Mouse (Mus musculus) forebrain, embryonic 14.5 days (tissue): Measurements from ENCODE around the gene Cbx6. TPM values are rescaled to one million over a fixed set of nuclear protein-coding genes. Genes with fewer than 3 reads are reported as not detected.

Experiments
- ATAC-seq: fragments of 200-750 bp; cut with Nextera tagmentation; 2 replicates; pipeline ENCODE4 v1.8.0; 2017; ENCODE audit warnings: mild to moderate bottlenecking, moderate library complexity
- DNase-seq: peaks from one replicate; pipeline ENCODE4 v3.0.0-alpha.2; 2015; ENCODE audit warnings: low spot score
- H3K27ac ChIP-seq: fragments of 300-500 bp; sonication (generic); 2 replicates; pipeline ENCODE4 v1.5.1; 2014; ENCODE audit warnings: low read depth, mild to moderate bottlenecking, control low read depth, low read length, moderate library complexity
- H3K27me3 ChIP-seq: fragments of 300-500 bp; sonication (generic); replicated peaks from 2 replicates; pipeline ENCODE4 v1.6.1; 2014; ENCODE audit warnings: low read length, control low read depth, mixed read lengths; ENCODE audit not compliant: control insufficient read depth, insufficient read depth
- H3K36me3 ChIP-seq: fragments of 300-500 bp; sonication (generic); 2 replicates; pipeline ENCODE4 v1.6.1; 2014; ENCODE audit warnings: low read length, control low read depth; ENCODE audit not compliant: control insufficient read depth, insufficient read depth
- H3K4me1 ChIP-seq: fragments of 300-500 bp; sonication (generic); 2 replicates; pipeline ENCODE4 v1.6.1; 2014; ENCODE audit warnings: antibody characterized with exemption, low read length, control low read depth; ENCODE audit not compliant: control insufficient read depth, insufficient read depth
- H3K4me2 ChIP-seq: fragments of 300-500 bp; sonication (generic); 2 replicates; pipeline ENCODE4 v1.6.1; 2014; ENCODE audit warnings: mild to moderate bottlenecking, control low read depth, low read length
- H3K4me3 ChIP-seq: fragments of 300-500 bp; sonication (generic); 2 replicates; pipeline ENCODE4 v1.5.1; 2014; ENCODE audit warnings: low read depth, low read length, control low read depth
- H3K9ac ChIP-seq: fragments of 300-500 bp; sonication (generic); 2 replicates; pipeline ENCODE4 v1.6.1; 2014; ENCODE audit warnings: mild to moderate bottlenecking, low read length, control low read depth, moderate library complexity
- H3K9me3 ChIP-seq: fragments of 300-500 bp; sonication (generic); replicated peaks from 2 replicates; pipeline ENCODE4 v1.6.1; 2016; ENCODE audit warnings: low read length, control low read depth, mixed read lengths; ENCODE audit not compliant: control insufficient read depth
- WGBS: fragments of 180-500 bp; shearing (Covaris S2); extraction: QIAGEN DNeasy Blood & Tissue Kit; methylation state at CpG from one replicate; pipeline ENCODE4 v1.1.7; 2014; 5-methylcytosine and 5-hydroxymethylcytosine counted together
- polyA plus RNA-seq: library from polyadenylated mRNA; unstranded; fragments of >200 nt; fragmentation: Nextera tagmentation; extraction: Ambion mirVana; gene quantifications from 2 replicates; pipeline ENCODE4 v1.2.1, GENCODE M21; 2014

Gene Cbx6
- polyA plus RNA-seq, 1 experiment from 2014 or later, result 18.1 TPM

- ATAC-seq, result no peak
- no peak for DNase-seq
- 83% methylated on average over 6 of the region's 6 CpGs for WGBS
- Histone ChIP-seq H3K9ac (no peak overlapping the region), H3K36me3 (no peaks in the 10 kb centered on the region), H3K27ac (no peak overlapping the region), H3K4me2 (no peak overlapping the region), H3K4me3 (no peak overlapping the region), H3K9me3 (no peaks in the 10 kb centered on the region), H3K4me1 (no peaks in the 10 kb centered on the region; the same call in 1 of the 2 replicates), H3K27me3 (no peaks in the 10 kb centered on the region; the same call in 1 of the 2 replicates)
Observed at GRCm38 (mm10) chr15:79790905-79791304, 43.6 kb downstream of the Cbx6 start.

GRCm38 (mm10) chr15:79790111-79790510 lies 44.4 kb downstream of the Cbx6 start:
- no peak for ATAC-seq
- H3K27me3 ChIP-seq, result no peaks in the 10 kb centered on the region; the same call in 1 of the 2 replicates
- no peaks in the 10 kb centered on the region for H3K9me3 ChIP-seq
- no peaks in the 10 kb centered on the region; the same call in 1 of the 2 replicates for H3K4me1 ChIP-seq
- no peak overlapping the region for H3K9ac ChIP-seq
- no peaks in the 10 kb centered on the region for H3K36me3 ChIP-seq
- H3K27ac ChIP-seq, result no peak overlapping the region
- no peak overlapping the region for H3K4me2 ChIP-seq
- WGBS, result 61% methylated on average over 8 of the region's 8 CpGs
- no peak for DNase-seq
- H3K4me3 ChIP-seq, result no peak overlapping the region

GRCm38 (mm10) chr15:79787815-79788214 lies 46.7 kb downstream of the Cbx6 start:
- Histone ChIP-seq H3K9ac (no peak overlapping the region), H3K4me2 (no peak overlapping the region), H3K9me3 (no peaks in the 10 kb centered on the region), H3K27me3 (no peaks in the 10 kb centered on the region; the same call in 1 of the 2 replicates), H3K4me1 (no peaks in the 10 kb centered on the region; the same call in 1 of the 2 replicates), H3K27ac (no peak overlapping the region), H3K4me3 (no peak overlapping the region), H3K36me3 (no peaks in the 10 kb centered on the region)
- ATAC-seq, result no peak
- DNase-seq, result no peak
- WGBS, result 46% methylated on average over 8 of the region's 8 CpGs

- no peaks in the 10 kb centered on the region for H3K27me3 ChIP-seq
- H3K4me3 ChIP-seq, result no peak overlapping the region
- H3K9me3 ChIP-seq, result no peaks in the 10 kb centered on the region
- no peak overlapping the region for H3K4me2 ChIP-seq
- H3K36me3 ChIP-seq, result no peaks in the 10 kb centered on the region
- WGBS, result 74% methylated on average over 1 of the region's 1 CpGs
- H3K4me1 ChIP-seq, result no peaks in the 10 kb centered on the region; the same call in 1 of the 2 replicates
- H3K9ac ChIP-seq, result no peak overlapping the region
- ATAC-seq, result no peak
- no peak for DNase-seq
- no peak overlapping the region for H3K27ac ChIP-seq
Observed at GRCm38 (mm10) chr15:79785056-79785455, 49.4 kb downstream of the Cbx6 start.

- Histone ChIP-seq H3K4me3 (no peak within 1 kb of the TSS), H3K9ac (no peak within 1 kb of the TSS), H3K36me3 (no peaks in the 10 kb centered on the region), H3K27ac (no peak within 1 kb of the TSS), H3K4me2 (no peak within 1 kb of the TSS), H3K27me3 (no peaks in the 10 kb centered on the region), H3K4me1 (peaks cover 12% of the 10 kb centered on the region), H3K9me3 (no peaks in the 10 kb centered on the region)
- DNase-seq, result no peak
- no peak for ATAC-seq
Observed at GRCm38 (mm10) chr15:79777749-79778148, 56.7 kb downstream of the Cbx6 start, which contains the start of gene Dnal4. TSS of gene Dnal4 (minus strand) at chr15:79777849.

- H3K36me3 ChIP-seq, result no peaks in the 10 kb centered on the region
- H3K4me2 ChIP-seq, result no peak overlapping the region
- H3K4me1 ChIP-seq, result peaks cover 15% of the 10 kb centered on the region
- ATAC-seq (no peak), DNase-seq (no peak)
- H3K27ac ChIP-seq, result no peak overlapping the region
- no peaks in the 10 kb centered on the region for H3K27me3 ChIP-seq
- H3K9ac ChIP-seq, result no peak overlapping the region
- no peak overlapping the region for H3K4me3 ChIP-seq
- no peaks in the 10 kb centered on the region for H3K9me3 ChIP-seq
- WGBS, result 70% methylated on average over 7 of the region's 7 CpGs
Observed at GRCm38 (mm10) chr15:79775662-79776061, 58.8 kb downstream of the Cbx6 start.

- Histone ChIP-seq H3K4me1 (peaks cover 15% of the 10 kb centered on the region), H3K36me3 (no peaks in the 10 kb centered on the region), H3K27ac (peak overlapping the region; percentile 9; the same call in 1 of the 2 replicates), H3K9ac (peak overlapping the region; percentile 75), H3K4me2 (peak overlapping the region; percentile 90), H3K27me3 (no peaks in the 10 kb centered on the region), H3K9me3 (no peaks in the 10 kb centered on the region), H3K4me3 (peak overlapping the region; percentile 75)
- peak; percentile 100 for DNase-seq
- ATAC-seq, result peak; percentile 98
- WGBS, result under 1% methylated on average over 50 of the region's 50 CpGs
Observed at GRCm38 (mm10) chr15:79774117-79775027, 60.1 kb downstream of the Cbx6 start.
